Mouse (Mus musculus) lung, adult 2 months (tissue): ENCODE data around the gene Fggy.

Experiments used
- CTCF ChIP-seq: fragments of 200-500 bp; IDR thresholded peaks from 2 replicates; pipeline ENCODE4 v1.5.1; 2011; ENCODE audit warnings: mild to moderate bottlenecking, low read length, control low read depth; ENCODE audit not compliant: insufficient read depth
- POLR2A ChIP-seq: fragments of 200-500 bp; IDR thresholded peaks from 2 replicates; pipeline ENCODE4 v1.6.1; 2011; ENCODE audit warnings: low read depth, mild to moderate bottlenecking, control low read depth, low read length, borderline replicate concordance; ENCODE audit errors: extremely low read depth

DNA sequence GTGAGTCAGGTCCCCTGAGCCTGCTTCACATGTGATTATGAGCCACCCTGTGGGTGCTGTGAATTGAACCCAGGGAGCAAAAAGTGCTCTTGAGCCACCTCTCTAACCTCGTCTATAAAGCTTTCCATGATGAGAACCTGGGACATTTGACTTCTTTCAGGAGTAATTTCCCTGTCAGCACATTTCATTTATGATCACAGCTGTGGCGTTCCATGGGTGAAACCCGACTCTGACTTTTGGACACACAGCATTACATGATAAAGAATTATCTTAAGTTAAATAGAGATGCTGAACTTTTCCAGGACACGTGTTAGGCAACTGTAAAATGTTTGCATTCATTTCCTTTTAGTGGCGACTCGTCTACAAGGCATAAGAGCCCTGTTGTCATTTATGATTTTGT, 39.9 kb downstream of the Fggy start:
- no peak for TF ChIP-seq POLR2A
- TF ChIP-seq CTCF = no peak
